Mouse (Mus musculus) E14TG2a.4 (cell line): Measurements from ENCODE around the gene Vmn2r73.
"Not testable (repeated sequence)": the region's sequence is repeated elsewhere in the genome, so short reads cannot be mapped to it uniquely, and the experiment has no call there.

Experiments used
- H3K27me3 ChIP-seq: 2 replicates; pipeline ENCODE4 v1.6.1; 2014; ENCODE audit warnings: low read length, control low read depth; ENCODE audit not compliant: insufficient read depth
- H3K36me3 ChIP-seq: 2 replicates; pipeline ENCODE4 v1.6.1; 2014; ENCODE audit warnings: low read length, control low read depth; ENCODE audit not compliant: insufficient read depth
- H3K4me1 ChIP-seq: replicated peaks from 2 replicates; pipeline ENCODE4 v1.6.1; 2014; ENCODE audit warnings: low read depth, low read length, control low read depth
- H3K4me3 ChIP-seq: replicated peaks from 2 replicates; pipeline ENCODE4 v1.5.1; 2014; ENCODE audit warnings: mild to moderate bottlenecking, low read length
- H3K9me3 ChIP-seq: 2 replicates; pipeline ENCODE4 v1.6.1; 2014; ENCODE audit warnings: low read length, control low read depth
- CTCF ChIP-seq: conservative IDR thresholded peaks from 2 replicates; pipeline ENCODE4 v1.5.1; 2014; ENCODE audit warnings: low read length
- NANOG ChIP-seq: IDR thresholded peaks from 2 replicates; pipeline ENCODE4 v1.6.1; 2014; ENCODE audit warnings: borderline replicate concordance, low read length, mixed read lengths
- POU5F1 ChIP-seq: IDR thresholded peaks from 2 replicates; pipeline ENCODE4 v1.6.1; 2014; ENCODE audit warnings: low read length, borderline replicate concordance

Vmn2r73 gene

GRCm38 (mm10) chr7:85876166-85876565 lies at the start of gene Vmn2r73:
TSS of gene Vmn2r73 (minus strand) at chr7:85876266.
- Histone ChIP-seq H3K4me3 (no peak within 1 kb of the TSS), H3K36me3 (no peaks in the 10 kb centered on the region), H3K27me3 (no peaks in the 10 kb centered on the region), H3K4me1 (no peaks in the 10 kb centered on the region), H3K9me3 (no peaks in the 10 kb centered on the region)
- TF ChIP-seq CTCF (no peak), NANOG (no peak), POU5F1 (no peak)

- Histone ChIP-seq H3K36me3 (no peaks in the 10 kb centered on the region), H3K4me3 (no peak overlapping the region), H3K4me1 (no peaks in the 10 kb centered on the region), H3K27me3 (no peaks in the 10 kb centered on the region), H3K9me3 (no peaks in the 10 kb centered on the region)
- no peak for TF ChIP-seq CTCF
- TF ChIP-seq POU5F1 = no peak
- no peak for TF ChIP-seq NANOG
Observed at GRCm38 (mm10) chr7:85840090-85840948, 35.7 kb downstream of the Vmn2r73 start.

DNA sequence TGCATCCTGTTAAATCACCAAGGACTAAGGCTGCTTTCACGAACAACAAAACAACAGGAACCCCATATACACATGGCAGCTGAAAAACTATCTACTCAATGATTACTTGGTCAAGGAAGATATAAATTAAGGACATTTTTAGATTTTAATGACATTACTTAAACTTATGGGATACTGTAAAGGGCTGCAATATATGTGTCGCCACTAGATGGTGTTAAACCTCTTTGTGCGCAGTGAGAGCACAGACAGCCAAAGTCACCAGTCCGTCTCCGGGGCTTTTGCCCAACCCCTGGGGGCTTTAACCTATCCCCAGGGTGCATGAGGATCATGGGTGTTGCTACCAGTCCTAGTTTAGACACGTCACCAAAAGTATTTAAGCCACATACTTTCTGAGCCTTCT lies 58.0 kb downstream of the Vmn2r73 start:
- H3K27me3 ChIP-seq, H3K4me1 ChIP-seq, H3K4me3 ChIP-seq, H3K9me3 ChIP-seq, H3K36me3 ChIP-seq: not testable (repeated sequence)
- peak; percentile 64 for TF ChIP-seq CTCF
